Mouse (Mus musculus) forebrain, embryonic 14.5 days (tissue): ENCODE results near the gene Phactr4. TPM values are rescaled to one million over a fixed set of nuclear protein-coding genes. Genes with fewer than 3 reads are reported as not detected.

Experiments
- ATAC-seq: fragments of 200-750 bp; cut with Nextera tagmentation; 2 replicates; pipeline ENCODE4 v1.8.0; 2017; ENCODE audit warnings: mild to moderate bottlenecking, moderate library complexity
- DNase-seq: peaks from one replicate; pipeline ENCODE4 v3.0.0-alpha.2; 2015; ENCODE audit warnings: low spot score
- H3K27ac ChIP-seq: fragments of 300-500 bp; sonication (generic); 2 replicates; pipeline ENCODE4 v1.5.1; 2014; ENCODE audit warnings: low read depth, mild to moderate bottlenecking, control low read depth, low read length, moderate library complexity
- H3K27me3 ChIP-seq: fragments of 300-500 bp; sonication (generic); replicated peaks from 2 replicates; pipeline ENCODE4 v1.6.1; 2014; ENCODE audit warnings: low read length, control low read depth, mixed read lengths; ENCODE audit not compliant: control insufficient read depth, insufficient read depth
- H3K36me3 ChIP-seq: fragments of 300-500 bp; sonication (generic); 2 replicates; pipeline ENCODE4 v1.6.1; 2014; ENCODE audit warnings: low read length, control low read depth; ENCODE audit not compliant: control insufficient read depth, insufficient read depth
- H3K4me1 ChIP-seq: fragments of 300-500 bp; sonication (generic); 2 replicates; pipeline ENCODE4 v1.6.1; 2014; ENCODE audit warnings: antibody characterized with exemption, low read length, control low read depth; ENCODE audit not compliant: control insufficient read depth, insufficient read depth
- H3K4me2 ChIP-seq: fragments of 300-500 bp; sonication (generic); 2 replicates; pipeline ENCODE4 v1.6.1; 2014; ENCODE audit warnings: mild to moderate bottlenecking, control low read depth, low read length
- H3K4me3 ChIP-seq: fragments of 300-500 bp; sonication (generic); 2 replicates; pipeline ENCODE4 v1.5.1; 2014; ENCODE audit warnings: low read depth, low read length, control low read depth
- H3K9ac ChIP-seq: fragments of 300-500 bp; sonication (generic); 2 replicates; pipeline ENCODE4 v1.6.1; 2014; ENCODE audit warnings: mild to moderate bottlenecking, low read length, control low read depth, moderate library complexity
- H3K9me3 ChIP-seq: fragments of 300-500 bp; sonication (generic); replicated peaks from 2 replicates; pipeline ENCODE4 v1.6.1; 2016; ENCODE audit warnings: low read length, control low read depth, mixed read lengths; ENCODE audit not compliant: control insufficient read depth
- WGBS: fragments of 180-500 bp; shearing (Covaris S2); extraction: QIAGEN DNeasy Blood & Tissue Kit; methylation state at CpG from one replicate; pipeline ENCODE4 v1.1.7; 2014; 5-methylcytosine and 5-hydroxymethylcytosine counted together
- polyA plus RNA-seq: library from polyadenylated mRNA; unstranded; fragments of >200 nt; fragmentation: Nextera tagmentation; extraction: Ambion mirVana; gene quantifications from 2 replicates; pipeline ENCODE4 v1.2.1, GENCODE M21; 2014

Gene Phactr4
- polyA plus RNA-seq, 1 experiment from 2014 or later: 11.8 TPM

GRCm38 (mm10) chr4:132367480-132368201, 54.6 kb downstream of the Phactr4 start:
- Histone ChIP-seq H3K9me3 (no peaks in the 10 kb centered on the region), H3K4me1 (no peaks in the 10 kb centered on the region), H3K4me2 (no peak overlapping the region), H3K27ac (no peak overlapping the region), H3K36me3 (peaks cover 84% of the 10 kb centered on the region), H3K9ac (no peak overlapping the region), H3K27me3 (no peaks in the 10 kb centered on the region), H3K4me3 (no peak overlapping the region)
- WGBS: 93% methylated on average over 18 of the region's 18 CpGs
- DNase-seq (no peak), ATAC-seq (no peak)

- H3K27me3 ChIP-seq: no peaks in the 10 kb centered on the region
- WGBS: 80% methylated on average over 13 of the region's 13 CpGs
- H3K9me3 ChIP-seq: no peaks in the 10 kb centered on the region
- H3K27ac ChIP-seq: no peak overlapping the region
- H3K9ac ChIP-seq: no peak overlapping the region
- peaks cover 87% of the 10 kb centered on the region for H3K36me3 ChIP-seq
- no peak overlapping the region for H3K4me3 ChIP-seq
- H3K4me1 ChIP-seq: no peaks in the 10 kb centered on the region
- DNase-seq (no peak), ATAC-seq (no peak)
- H3K4me2 ChIP-seq: no peak overlapping the region
Observed at GRCm38 (mm10) chr4:132365450-132366060, 56.7 kb downstream of the Phactr4 start.

- no peaks in the 10 kb centered on the region for H3K27me3 ChIP-seq
- H3K4me3 ChIP-seq: no peak overlapping the region
- no peaks in the 10 kb centered on the region for H3K9me3 ChIP-seq
- peaks cover 86% of the 10 kb centered on the region for H3K36me3 ChIP-seq
- no peaks in the 10 kb centered on the region for H3K4me1 ChIP-seq
- no peak overlapping the region for H3K27ac ChIP-seq
- DNase-seq: no peak
- no peak for ATAC-seq
- 98% methylated on average over 11 of the region's 11 CpGs for WGBS
- H3K4me2 ChIP-seq: no peak overlapping the region
- no peak overlapping the region for H3K9ac ChIP-seq
Observed at GRCm38 (mm10) chr4:132363487-132363886, 58.8 kb downstream of the Phactr4 start.

GRCm38 (mm10) chr4:132359510-132359909, 62.8 kb downstream of the Phactr4 start:
- Histone ChIP-seq H3K36me3 (peaks cover 72% of the 10 kb centered on the region), H3K4me3 (no peak overlapping the region), H3K27ac (no peak overlapping the region), H3K9ac (no peak overlapping the region), H3K4me2 (no peak overlapping the region), H3K4me1 (no peaks in the 10 kb centered on the region), H3K27me3 (no peaks in the 10 kb centered on the region), H3K9me3 (no peaks in the 10 kb centered on the region)
- no peak for ATAC-seq
- WGBS: 95% methylated on average over 3 of the region's 4 CpGs
- DNase-seq: no peak

GRCm38 (mm10) chr4:132356170-132356569, 66.1 kb downstream of the Phactr4 start:
- no peak overlapping the region for H3K9ac ChIP-seq
- H3K4me1 ChIP-seq: peaks cover 7% of the 10 kb centered on the region; the same call in 1 of the 2 replicates
- no peaks in the 10 kb centered on the region for H3K9me3 ChIP-seq
- peaks cover 51% of the 10 kb centered on the region for H3K36me3 ChIP-seq
- no peak overlapping the region for H3K4me3 ChIP-seq
- no peaks in the 10 kb centered on the region for H3K27me3 ChIP-seq
- DNase-seq (no peak), ATAC-seq (no peak)
- 39% methylated on average over 12 of the region's 12 CpGs for WGBS
- H3K4me2 ChIP-seq: no peak overlapping the region
- no peak overlapping the region for H3K27ac ChIP-seq

GRCm38 (mm10) chr4:132355403-132355802, 66.9 kb downstream of the Phactr4 start:
- 85% methylated on average over 3 of the region's 3 CpGs for WGBS
- no peaks in the 10 kb centered on the region for H3K9me3 ChIP-seq
- H3K27ac ChIP-seq: no peak overlapping the region
- DNase-seq: no peak
- no peak overlapping the region for H3K4me3 ChIP-seq
- H3K9ac ChIP-seq: no peak overlapping the region
- no peak for ATAC-seq
- H3K4me1 ChIP-seq: peaks cover 7% of the 10 kb centered on the region; the same call in 1 of the 2 replicates
- H3K4me2 ChIP-seq: no peak overlapping the region
- no peaks in the 10 kb centered on the region for H3K27me3 ChIP-seq
- peaks cover 49% of the 10 kb centered on the region for H3K36me3 ChIP-seq

GRCm38 (mm10) chr4:132354571-132354970, 67.7 kb downstream of the Phactr4 start:
- Histone ChIP-seq H3K36me3 (peaks cover 41% of the 10 kb centered on the region), H3K4me1 (peaks cover 7% of the 10 kb centered on the region; the same call in 1 of the 2 replicates), H3K27me3 (no peaks in the 10 kb centered on the region), H3K27ac (no peak overlapping the region), H3K9ac (no peak overlapping the region), H3K4me2 (no peak overlapping the region), H3K4me3 (no peak overlapping the region), H3K9me3 (no peaks in the 10 kb centered on the region)
- 85% methylated on average over 4 of the region's 4 CpGs for WGBS
- DNase-seq (no peak), ATAC-seq (no peak)

GRCm38 (mm10) chr4:132353481-132353885, 68.8 kb downstream of the Phactr4 start, which contains the start of gene Rcc1:
Gene Rcc1 (minus strand): TSS chr4:132353605.
- H3K27ac ChIP-seq: peak within 1 kb of the TSS; percentile 90
- WGBS: 0% methylated on average over 31 of the region's 31 CpGs
- H3K27me3 ChIP-seq: no peaks in the 10 kb centered on the region
- H3K9me3 ChIP-seq: no peaks in the 10 kb centered on the region
- peaks cover 30% of the 10 kb centered on the region for H3K36me3 ChIP-seq
- DNase-seq (peak; percentile 97), ATAC-seq (peak; percentile 93)
- peaks cover 7% of the 10 kb centered on the region; the same call in 1 of the 2 replicates for H3K4me1 ChIP-seq
- peak within 1 kb of the TSS; percentile 81 for H3K4me3 ChIP-seq
- peak within 1 kb of the TSS; percentile 82 for H3K9ac ChIP-seq
- peak within 1 kb of the TSS; percentile 88 for H3K4me2 ChIP-seq

GRCm38 (mm10) chr4:132352739-132353138, 69.5 kb downstream of the Phactr4 start:
- DNase-seq (no peak), ATAC-seq (no peak)
- H3K27ac ChIP-seq: peak overlapping the region; percentile 90
- peaks cover 7% of the 10 kb centered on the region; the same call in 1 of the 2 replicates for H3K4me1 ChIP-seq
- no peaks in the 10 kb centered on the region for H3K9me3 ChIP-seq
- H3K36me3 ChIP-seq: peaks cover 22% of the 10 kb centered on the region
- peak overlapping the region; percentile 88 for H3K4me2 ChIP-seq
- 1% methylated on average over 14 of the region's 14 CpGs for WGBS
- H3K27me3 ChIP-seq: no peaks in the 10 kb centered on the region
- H3K4me3 ChIP-seq: peak overlapping the region; percentile 81
- H3K9ac ChIP-seq: peak overlapping the region; percentile 82
